ENCODE assay signal across 12 mouse cellular contexts in the genomic region with DNA sequence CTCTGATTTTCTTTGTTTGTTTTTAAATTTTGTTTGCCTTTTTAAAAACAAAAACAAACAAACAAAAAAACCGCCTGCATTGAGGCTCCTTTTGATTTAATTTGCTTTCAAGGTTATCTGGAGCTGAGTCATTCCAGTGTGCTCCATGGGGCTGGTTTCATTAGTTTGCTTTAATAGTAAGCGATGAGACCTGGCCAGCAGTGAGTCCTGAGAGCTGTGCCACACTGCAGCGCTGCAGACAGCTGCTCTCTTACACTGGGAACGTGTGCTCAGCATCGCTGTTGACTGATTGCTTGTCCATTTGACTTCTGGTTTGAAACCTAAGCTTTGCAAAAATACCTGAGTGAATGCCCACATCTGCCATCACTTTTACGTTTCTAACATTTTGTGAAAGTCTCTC.
"Had no signal": no experiment of that assay in that cellular context is flagged by ENCODE, and none has a peak within 500 bp of the region (broad histone marks: within the 10 kb centered on the region; RNA-seq: fewer than 3 reads in every experiment).

No protein-coding gene starts in this region.

- H3K27ac ChIP-seq: kidney, embryonic 15.5 days; left cerebral cortex, adult 2 months; liver, embryonic 13.5 days; macrophage had no signal

- ATAC-seq: lung, postnatal 0 days had no signal

- H3K4me2 ChIP-seq: kidney, embryonic 15.5 days; liver, embryonic 13.5 days; lung, embryonic 14.5 days had no signal

- DNase-seq: kidney, postnatal 10 days; kidney, postnatal 36 days; layer of hippocampus, postnatal 36 days; liver, embryonic 13.5 days; lung, embryonic 14.5 days; midbrain, embryonic 14.5 days; thymus, adult 18-20 months; thymus, postnatal 36 days had no signal

- H3K27me3 ChIP-seq: kidney, embryonic 15.5 days; liver, embryonic 13.5 days had no signal

- H3K9ac ChIP-seq: kidney, embryonic 15.5 days; liver, embryonic 13.5 days; lung, embryonic 14.5 days had no signal

- H3K4me1 ChIP-seq: kidney, embryonic 15.5 days had no signal

- H3K9me3 ChIP-seq: kidney, embryonic 15.5 days; liver, embryonic 13.5 days had no signal

- H3K4me3 ChIP-seq: kidney, embryonic 15.5 days; left cerebral cortex, adult 2 months; liver, embryonic 13.5 days had no signal
